Mouse (Mus musculus) embryonic facial prominence, embryonic 14.5 days (tissue): ENCODE measurements around the gene Foxn2. TPM values are rescaled to one million over a fixed set of nuclear protein-coding genes. Genes with fewer than 3 reads are reported as not detected.
A peak's percentile ranks its signal among the peaks of the same experiment; 100 is the strongest.
"Not testable (repeated sequence)": the region's sequence is repeated elsewhere in the genome, so short reads cannot be mapped to it uniquely, and the experiment has no call there.

Experiments
- ATAC-seq: fragments of 200-750 bp; cut with Nextera tagmentation; 2 replicates; pipeline ENCODE4 v1.8.0; 2017; ENCODE audit warnings: low read depth, moderate number of reproducible peaks, moderate TSS enrichment
- DNase-seq: peaks from one replicate; pipeline ENCODE4 v3.0.0-alpha.2; 2015; ENCODE audit warnings: low spot score
- H3K27ac ChIP-seq: fragments of 300-500 bp; sonication (generic); replicated peaks from 2 replicates; pipeline ENCODE4 v1.5.1; 2014; ENCODE audit warnings: low read depth, mild to moderate bottlenecking, low read length, moderate library complexity
- H3K27me3 ChIP-seq: fragments of 300-500 bp; sonication (generic); replicated peaks from 2 replicates; pipeline ENCODE4 v1.6.1; 2014; ENCODE audit warnings: low read length; ENCODE audit not compliant: control insufficient read depth, insufficient read depth
- H3K36me3 ChIP-seq: fragments of 300-500 bp; sonication (generic); 2 replicates; pipeline ENCODE4 v1.6.1; 2014; ENCODE audit warnings: low read length, mixed read lengths; ENCODE audit not compliant: control insufficient read depth, insufficient read depth
- H3K4me1 ChIP-seq: fragments of 300-500 bp; sonication (generic); 2 replicates; pipeline ENCODE4 v1.6.1; 2014; ENCODE audit warnings: antibody characterized with exemption, low read length; ENCODE audit not compliant: control insufficient read depth, insufficient read depth
- H3K4me2 ChIP-seq: fragments of 300-500 bp; sonication (generic); 2 replicates; pipeline ENCODE4 v1.6.1; 2014; ENCODE audit warnings: low read depth, mild to moderate bottlenecking, low read length, moderate library complexity, mixed read lengths
- H3K4me3 ChIP-seq: fragments of 300-500 bp; sonication (generic); 2 replicates; pipeline ENCODE4 v1.5.1; 2014; ENCODE audit warnings: low read depth, mild to moderate bottlenecking, low read length
- H3K9ac ChIP-seq: fragments of 300-500 bp; sonication (generic); 2 replicates; pipeline ENCODE4 v1.6.1; 2014; ENCODE audit warnings: low read depth, mild to moderate bottlenecking, low read length, moderate library complexity, mixed read lengths
- H3K9me3 ChIP-seq: fragments of 300-500 bp; sonication (generic); 2 replicates; pipeline ENCODE4 v1.6.1; 2016; ENCODE audit warnings: low read length; ENCODE audit not compliant: control insufficient read depth
- WGBS: fragments of 180-500 bp; shearing (Covaris S2); extraction: QIAGEN DNeasy Blood & Tissue Kit; methylation state at CpG from one replicate; pipeline ENCODE4 v1.1.7; 2014; 5-methylcytosine and 5-hydroxymethylcytosine counted together
- polyA plus RNA-seq: library from polyadenylated mRNA; unstranded; fragments of >200 nt; fragmentation: Nextera tagmentation; extraction: Ambion mirVana; gene quantifications from 2 replicates; pipeline ENCODE4 v1.2.1, GENCODE M21; 2014

The Foxn2 gene
- polyA plus RNA-seq, 1 experiment from 2014 or later: 13.9 TPM

GRCm38 (mm10) chr17:88458079-88458478 lies 17.6 kb downstream of the Foxn2 start:
- Histone ChIP-seq H3K36me3 (peaks cover 5% of the 10 kb centered on the region; the same call in 1 of the 2 replicates), H3K9me3 (no peaks in the 10 kb centered on the region), H3K9ac (no peak overlapping the region), H3K27ac (no peak overlapping the region), H3K4me3 (no peak overlapping the region), H3K4me2 (no peak overlapping the region), H3K27me3 (no peaks in the 10 kb centered on the region), H3K4me1 (no peaks in the 10 kb centered on the region)
- DNase-seq (no peak), ATAC-seq (no peak)
- WGBS: 92% methylated on average over 3 of the region's 3 CpGs

DNA sequence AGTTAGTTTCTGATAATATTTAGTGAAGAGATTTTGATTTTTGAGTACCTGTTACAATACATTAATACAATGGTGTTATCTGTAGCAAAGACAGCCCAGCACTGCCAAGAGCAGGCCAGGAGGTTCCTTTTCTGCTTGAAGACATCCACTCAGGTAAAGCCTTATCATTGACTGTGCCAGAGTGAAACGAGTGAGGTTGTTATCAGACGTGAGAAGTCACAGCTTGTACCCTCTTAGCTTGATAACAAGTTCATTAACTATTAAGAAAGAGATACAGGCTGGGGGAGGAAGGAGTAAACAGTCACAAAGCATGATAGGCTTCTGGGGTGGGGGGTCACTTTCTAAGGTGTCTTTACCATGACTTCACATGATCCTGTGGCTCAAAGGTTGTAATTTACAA lies 19.0 kb downstream of the Foxn2 start:
- Histone ChIP-seq H3K4me1 (no peaks in the 10 kb centered on the region), H3K4me3 (no peak overlapping the region), H3K9ac (no peak overlapping the region), H3K9me3 (no peaks in the 10 kb centered on the region), H3K4me2 (no peak overlapping the region), H3K27me3 (no peaks in the 10 kb centered on the region), H3K27ac (no peak overlapping the region), H3K36me3 (peaks cover 10% of the 10 kb centered on the region; the same call in 1 of the 2 replicates)
- DNase-seq: no peak
- WGBS: 82% methylated on average over 2 of the region's 2 CpGs
- no peak for ATAC-seq

GRCm38 (mm10) chr17:88459916-88460901 lies 19.7 kb downstream of the Foxn2 start:
- Histone ChIP-seq H3K36me3 (peaks cover 10% of the 10 kb centered on the region; the same call in 1 of the 2 replicates), H3K9ac (no peak overlapping the region), H3K4me1 (no peaks in the 10 kb centered on the region), H3K27ac (no peak overlapping the region), H3K4me3 (no peak overlapping the region), H3K4me2 (no peak overlapping the region), H3K9me3 (no peaks in the 10 kb centered on the region), H3K27me3 (no peaks in the 10 kb centered on the region)
- WGBS: 82% methylated on average over 7 of the region's 7 CpGs
- DNase-seq (no peak), ATAC-seq (no peak)

DNA sequence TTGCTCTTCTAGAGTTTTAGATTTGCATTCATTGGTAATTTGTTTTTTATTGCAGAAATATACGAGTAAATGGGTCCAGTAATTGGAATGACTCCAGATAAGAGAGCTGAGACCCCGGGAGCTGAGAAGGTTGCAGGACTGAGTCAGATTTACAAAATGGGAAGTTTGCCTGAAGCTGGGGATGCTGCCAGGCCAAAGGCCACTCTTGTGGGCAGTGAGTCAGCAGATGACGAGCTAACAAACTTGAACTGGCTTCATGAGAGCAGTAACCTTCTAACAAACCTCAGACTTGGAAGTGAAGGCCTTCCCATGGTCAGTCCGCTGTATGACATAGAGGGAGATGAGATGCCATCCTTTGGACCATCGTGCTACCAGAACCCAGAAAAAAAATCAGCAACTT lies 22.1 kb downstream of the Foxn2 start:
- 82% methylated on average over 5 of the region's 5 CpGs for WGBS
- H3K36me3 ChIP-seq: peaks cover 18% of the 10 kb centered on the region; the same call in 1 of the 2 replicates

DNA sequence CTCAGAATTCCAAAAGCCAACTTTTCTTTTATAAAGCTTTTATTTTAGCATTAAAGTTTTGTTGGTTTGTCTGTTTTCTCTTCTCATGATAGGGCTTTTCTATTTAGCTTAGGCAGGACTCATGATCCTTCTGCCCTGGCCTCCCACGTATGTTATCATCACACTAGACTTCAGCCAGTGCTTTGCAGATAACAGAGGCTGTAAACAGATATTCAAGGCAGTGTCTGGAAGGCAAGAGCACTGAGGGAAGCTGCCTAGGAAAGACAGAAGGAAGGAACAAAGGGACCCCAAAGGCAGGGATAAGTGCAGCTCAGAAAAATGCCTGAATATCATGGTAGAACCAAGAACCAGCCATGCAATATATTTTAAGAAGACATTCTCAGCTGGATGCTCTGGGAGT lies 26.1 kb downstream of the Foxn2 start:
- no peak overlapping the region for H3K4me2 ChIP-seq
- H3K27me3 ChIP-seq: no peaks in the 10 kb centered on the region
- no peak overlapping the region for H3K27ac ChIP-seq
- H3K36me3 ChIP-seq: peaks cover 26% of the 10 kb centered on the region
- no peak overlapping the region for H3K4me3 ChIP-seq
- no peaks in the 10 kb centered on the region for H3K4me1 ChIP-seq
- ATAC-seq: no peak
- no peak for DNase-seq
- 0 out of 2 replicates have a peak, but pooled peaks cover 4% of the 10 kb centered on the region for H3K9me3 ChIP-seq
- 90% methylated on average over 1 of the region's 1 CpGs for WGBS
- no peak overlapping the region for H3K9ac ChIP-seq

More for the DNA sequence above, 22.1 kb downstream of the Foxn2 start:
- H3K4me1 ChIP-seq: no peaks in the 10 kb centered on the region
- ATAC-seq (no peak), DNase-seq (no peak)
- no peak overlapping the region for H3K4me2 ChIP-seq
- H3K9me3 ChIP-seq: no peaks in the 10 kb centered on the region
- no peak overlapping the region for H3K9ac ChIP-seq
- H3K27me3 ChIP-seq: no peaks in the 10 kb centered on the region
- H3K27ac ChIP-seq: no peak overlapping the region
- H3K4me3 ChIP-seq: no peak overlapping the region

GRCm38 (mm10) chr17:88467696-88468095 lies 27.2 kb downstream of the Foxn2 start:
- Histone ChIP-seq H3K4me3 (no peak overlapping the region), H3K36me3 (peaks cover 30% of the 10 kb centered on the region), H3K9me3 (0 out of 2 replicates have a peak, but pooled peaks cover 4% of the 10 kb centered on the region), H3K27ac (no peak overlapping the region), H3K27me3 (no peaks in the 10 kb centered on the region), H3K4me1 (no peaks in the 10 kb centered on the region), H3K9ac (no peak overlapping the region), H3K4me2 (no peak overlapping the region)
- ATAC-seq (no peak), DNase-seq (no peak)
- WGBS: 95% methylated on average over 6 of the region's 6 CpGs

GRCm38 (mm10) chr17:88468655-88469398 lies 28.3 kb downstream of the Foxn2 start:
- WGBS: 96% methylated on average over 5 of the region's 5 CpGs
- not testable (repeated sequence) for DNase-seq, H3K4me1 ChIP-seq, H3K9me3 ChIP-seq, H3K27ac ChIP-seq, H3K4me3 ChIP-seq, H3K9ac ChIP-seq, ATAC-seq, H3K4me2 ChIP-seq, H3K27me3 ChIP-seq
- peaks cover 21% of the 10 kb centered on the region; the same call in 1 of the 2 replicates for H3K36me3 ChIP-seq

GRCm38 (mm10) chr17:88473766-88474165 lies 33.3 kb downstream of the Foxn2 start:
- Histone ChIP-seq H3K9ac (no peak overlapping the region), H3K4me1 (no peaks in the 10 kb centered on the region), H3K27ac (no peak overlapping the region), H3K36me3 (peaks cover 18% of the 10 kb centered on the region; the same call in 1 of the 2 replicates), H3K27me3 (no peaks in the 10 kb centered on the region), H3K4me2 (no peak overlapping the region), H3K4me3 (no peak overlapping the region), H3K9me3 (0 out of 2 replicates have a peak, but pooled peaks cover 4% of the 10 kb centered on the region)
- ATAC-seq: no peak
- 69% methylated on average over 2 of the region's 2 CpGs for WGBS
- DNase-seq: peak; percentile 17
